Mouse (Mus musculus) frontal cortex, postnatal 10 days (tissue): ENCODE measurements around the gene Cavin2.

Experiments
- DNase-seq, 2 experiments: peaks; one replicate each; pipeline ENCODE4 v3.0.0; 2022; ENCODE audit warnings: low spot score in 2 of 2, mixed read lengths in 1 of 2

Cavin2 gene

DNA sequence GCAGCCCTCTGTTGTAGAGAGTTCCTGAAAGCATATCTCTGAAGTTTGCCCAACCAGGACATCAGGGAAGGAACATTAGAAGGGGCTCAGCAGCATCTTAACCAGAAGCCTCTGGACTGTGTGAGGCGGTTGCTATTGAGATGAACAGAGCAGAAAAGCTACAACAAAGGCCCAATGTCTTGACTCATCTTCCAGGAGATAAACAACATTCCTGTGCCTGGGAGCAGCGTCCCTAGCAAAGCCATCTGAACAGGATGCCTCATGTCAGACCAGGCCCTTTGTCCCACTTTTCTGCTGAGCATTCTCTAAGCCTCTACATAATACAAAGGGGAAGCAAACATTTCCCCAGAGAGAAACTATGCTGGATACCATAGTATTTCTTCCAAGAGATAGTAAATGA lies 26.6 kb downstream of the Cavin2 start:
- DNase-seq: no peak

DNA sequence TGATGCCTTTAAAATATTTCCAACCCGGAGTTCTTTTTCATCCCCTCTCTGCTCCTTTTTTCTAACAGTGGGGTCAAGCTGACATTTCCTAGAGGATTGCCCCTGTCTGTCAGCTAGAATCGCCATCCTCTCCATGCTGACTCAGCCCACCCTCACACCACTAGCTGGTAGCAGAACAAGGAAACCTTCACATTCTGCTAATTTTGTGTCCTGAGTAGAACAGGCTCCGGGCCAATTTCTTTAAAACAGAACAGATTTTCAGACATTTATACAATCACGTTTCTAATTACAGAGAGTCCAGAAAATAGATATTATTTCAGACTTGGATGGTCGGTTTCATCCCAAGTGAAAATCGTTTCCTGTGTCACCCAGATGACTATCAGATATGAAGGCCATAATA lies 34.6 kb downstream of the Cavin2 start:
- DNase-seq: no peak

DNA sequence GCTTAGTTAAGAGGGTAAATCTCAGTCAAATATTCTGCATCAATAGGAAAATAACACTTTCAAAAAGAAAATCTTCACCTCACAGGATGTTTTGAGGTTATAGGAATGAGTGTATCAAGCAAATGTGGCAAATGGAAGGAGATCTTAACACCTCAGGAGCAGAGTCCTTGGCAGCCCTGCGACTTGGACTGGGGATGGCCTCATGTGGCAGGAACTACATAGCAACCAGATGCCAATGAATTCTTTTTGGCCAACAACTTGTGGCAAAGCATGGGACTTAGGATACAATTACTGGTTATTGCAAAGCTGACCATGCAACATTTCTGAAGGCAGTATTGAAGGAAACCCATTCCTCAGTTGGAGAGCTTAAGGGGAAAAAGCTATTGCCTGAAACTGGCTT lies 39.6 kb downstream of the Cavin2 start:
- DNase-seq: no peak

DNA sequence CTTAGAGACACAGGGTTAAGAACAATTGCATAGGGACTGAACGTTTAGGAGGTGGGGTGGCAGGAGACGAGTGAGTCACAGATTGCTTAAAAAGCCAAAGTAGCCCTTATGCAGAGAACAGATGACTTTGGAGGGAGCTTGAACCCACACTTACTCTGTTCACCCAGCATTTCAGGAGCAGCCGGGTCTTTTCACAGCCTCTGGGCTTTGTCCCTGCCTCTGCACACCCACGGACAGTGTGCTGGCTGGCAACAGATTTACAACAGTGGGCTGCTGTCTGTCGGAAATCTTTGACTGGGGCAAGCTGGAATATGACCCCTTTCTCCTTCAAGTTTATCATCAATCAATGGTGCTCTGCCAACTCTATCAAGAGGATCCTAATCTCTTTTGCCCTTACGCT lies 44.1 kb downstream of the Cavin2 start:
- DNase-seq: no peak

DNA sequence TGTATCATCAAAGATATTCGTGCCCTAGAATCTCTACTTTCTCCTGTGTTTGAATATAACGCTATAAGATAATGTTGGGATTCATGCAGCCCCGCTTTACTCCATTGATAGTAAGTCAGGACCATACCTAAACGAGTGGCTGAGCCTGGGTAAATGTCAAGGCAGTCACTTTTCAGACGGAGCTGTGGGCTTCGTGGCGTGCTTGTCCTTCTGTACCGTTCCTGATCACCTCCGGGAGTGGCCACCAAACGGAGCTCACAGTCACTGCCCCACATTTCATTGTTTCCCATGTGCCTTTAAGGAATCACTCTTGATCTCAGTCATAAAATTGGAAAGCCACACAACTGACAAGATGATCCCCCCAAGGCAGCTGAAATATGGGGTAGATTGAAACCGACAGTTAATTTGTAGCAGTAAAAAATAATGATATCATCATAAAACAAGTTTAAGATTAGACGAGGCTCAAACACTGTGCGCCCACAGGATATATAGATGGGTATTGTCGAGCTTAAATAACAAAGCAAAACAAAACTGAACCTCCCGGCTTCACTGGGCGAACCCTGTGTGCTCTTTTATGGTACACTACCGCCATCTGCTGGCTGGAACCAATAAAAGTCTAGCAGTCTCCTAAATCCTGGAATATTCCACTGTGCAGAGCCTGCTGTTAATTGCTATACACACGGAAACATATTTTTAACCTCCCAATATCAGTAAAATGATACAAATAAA lies 44.8 kb downstream of the Cavin2 start:
- DNase-seq: peak; percentile 44 to 82

DNA sequence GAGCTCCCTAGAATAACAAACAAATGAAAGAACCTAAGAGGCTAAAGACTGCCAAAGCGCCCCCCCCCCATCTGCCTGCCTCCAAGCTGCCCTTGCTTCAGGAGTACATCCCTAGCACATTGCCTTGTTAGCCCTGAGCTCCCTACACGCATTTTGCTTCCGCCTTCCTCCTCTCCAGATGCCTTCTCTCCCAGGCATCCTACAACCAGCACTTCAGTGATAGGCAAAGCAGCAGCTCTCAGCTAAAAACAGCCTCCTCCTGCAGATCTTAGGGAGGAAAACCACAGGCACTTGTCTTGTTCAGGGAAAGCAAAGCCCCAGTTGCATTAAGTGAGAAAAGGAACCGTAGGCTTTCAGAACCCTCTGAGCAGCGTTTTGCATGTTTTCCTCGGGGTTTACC lies 45.4 kb downstream of the Cavin2 start:
- DNase-seq: peak; percentile 37 to 39

DNA sequence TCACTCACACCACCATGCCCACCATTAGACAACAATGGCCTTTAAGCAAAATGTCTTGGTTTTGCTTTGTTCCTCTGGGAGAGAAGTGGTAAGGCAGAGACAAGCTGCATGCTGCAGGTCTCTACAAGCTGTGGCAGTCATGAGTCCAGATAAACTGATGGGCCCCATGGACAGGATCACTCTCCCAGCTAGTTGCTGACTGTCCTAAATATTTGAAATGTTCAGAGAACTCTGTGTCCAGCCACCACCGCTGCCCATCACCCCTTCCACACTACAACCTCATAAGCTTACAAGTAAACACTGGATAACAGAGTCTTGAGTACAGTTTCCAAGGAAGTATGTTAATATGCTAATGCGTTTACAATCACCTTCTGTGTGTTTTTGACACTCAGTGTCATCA lies 46.2 kb downstream of the Cavin2 start:
- DNase-seq: no peak

DNA sequence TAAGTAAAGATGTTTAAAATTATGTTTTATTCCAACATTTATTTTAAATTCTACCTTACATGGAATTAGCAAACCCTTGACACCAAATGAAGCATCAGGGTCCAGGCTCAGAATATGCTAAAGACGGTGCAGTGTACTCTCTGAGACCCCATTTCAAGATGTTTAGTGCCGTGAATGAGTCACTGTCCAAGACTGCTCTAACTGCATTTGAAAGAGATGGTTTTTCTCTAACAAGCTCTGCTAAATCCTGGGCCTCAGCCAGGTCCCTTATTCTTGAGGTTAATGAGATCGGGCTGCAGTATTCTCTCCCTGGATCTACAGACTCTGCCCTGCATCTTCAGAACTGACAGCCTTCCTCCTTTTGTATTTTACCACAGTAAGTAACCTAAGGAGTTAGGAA lies 55.2 kb downstream of the Cavin2 start:
- DNase-seq: no peak

DNA sequence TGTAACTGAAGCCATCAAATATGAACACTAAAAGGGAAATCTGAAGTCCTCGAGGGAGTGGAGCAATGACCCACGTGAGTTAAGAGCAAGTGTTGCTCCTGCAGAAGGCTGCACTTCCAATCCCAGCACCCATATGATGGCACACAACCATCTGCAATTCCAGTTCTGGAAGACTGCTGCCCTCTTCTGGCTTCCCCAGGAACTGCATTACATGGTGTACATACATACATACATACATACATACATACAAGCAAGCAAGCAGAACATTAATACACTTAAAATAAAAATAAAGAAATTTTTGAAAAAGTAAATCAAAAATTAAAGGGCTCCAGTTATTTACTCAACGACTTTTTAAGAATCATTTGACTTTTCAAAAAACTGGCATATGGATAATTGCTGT lies 58.7 kb downstream of the Cavin2 start:
- no peak for DNase-seq

DNA sequence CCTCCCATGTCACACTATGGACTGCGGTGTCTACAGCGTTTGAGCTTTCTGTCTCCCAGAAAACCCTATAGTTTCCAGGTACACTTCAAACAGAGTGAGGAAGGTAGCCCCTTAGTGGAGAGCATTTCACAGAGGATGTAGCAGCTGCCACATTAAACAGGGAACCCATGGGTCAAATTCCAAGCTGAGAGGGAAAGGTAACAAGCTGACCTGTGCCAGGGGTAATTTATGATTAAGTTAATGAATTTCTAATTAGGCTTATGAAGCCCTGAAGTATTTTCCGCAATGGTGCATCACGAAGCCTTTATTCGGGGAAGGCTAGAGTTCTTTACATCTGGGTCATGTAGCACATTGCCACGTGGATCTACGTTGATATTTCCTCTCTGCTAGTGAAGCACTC lies 59.7 kb downstream of the Cavin2 start:
- no peak for DNase-seq

DNA sequence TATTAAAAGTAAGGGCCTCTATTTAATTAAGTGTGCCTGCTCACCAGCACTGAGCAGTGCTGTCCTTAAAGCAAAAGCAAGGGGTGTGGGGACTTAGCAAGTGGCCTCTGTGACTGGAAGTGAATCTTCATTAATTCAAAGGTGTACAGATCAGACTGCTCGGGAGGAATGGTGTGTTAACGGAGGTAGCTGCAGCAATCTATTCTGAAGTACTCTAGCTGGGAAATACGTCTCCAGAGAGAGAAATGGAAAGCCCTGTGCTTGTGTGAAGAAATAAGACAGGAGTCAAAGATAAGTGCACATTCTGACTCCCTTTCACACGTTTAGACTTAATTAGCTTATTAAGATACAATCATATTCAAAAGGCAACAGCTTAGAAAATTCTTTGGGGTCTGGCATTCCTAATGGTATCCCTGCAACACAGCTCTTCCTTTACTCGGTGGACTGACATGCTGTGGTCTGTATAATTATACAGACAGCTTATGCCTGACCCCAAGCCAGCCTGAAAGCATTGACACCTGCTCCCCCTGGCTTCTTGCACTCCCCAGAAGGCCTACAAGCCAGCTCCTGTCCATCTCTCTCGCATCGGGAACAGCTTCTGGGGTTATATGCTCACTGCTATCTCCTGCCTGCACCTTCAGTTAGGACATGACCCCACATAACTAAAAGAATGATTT lies 60.5 kb downstream of the Cavin2 start:
- DNase-seq: no peak
